Mouse (Mus musculus) stomach, embryonic 14.5 days (tissue): ENCODE results near the gene Mrpl10. TPM values are rescaled to one million over a fixed set of nuclear protein-coding genes. Genes with fewer than 3 reads are reported as not detected.

Experiments
- ATAC-seq: fragments of 200-750 bp; cut with Nextera tagmentation; 2 replicates; pipeline ENCODE4 v1.8.0; 2017; ENCODE audit warnings: low read depth, moderate TSS enrichment; ENCODE audit not compliant: insufficient number of reproducible peaks, insufficient read depth, low FRiP score
- H3K27ac ChIP-seq: fragments of 300-500 bp; sonication (generic); 2 replicates; pipeline ENCODE4 v1.5.1; 2014; ENCODE audit warnings: mild to moderate bottlenecking, low read length, moderate library complexity, mixed read lengths
- H3K27me3 ChIP-seq: fragments of 300-500 bp; sonication (generic); 2 replicates; pipeline ENCODE4 v1.6.1; 2014; ENCODE audit warnings: low read length, control low read depth, mixed read lengths; ENCODE audit not compliant: control insufficient read depth, insufficient read depth
- H3K36me3 ChIP-seq: fragments of 300-500 bp; sonication (generic); 2 replicates; pipeline ENCODE4 v1.6.1; 2014; ENCODE audit warnings: mild to moderate bottlenecking, control low read depth, low read length, moderate library complexity, mixed read lengths; ENCODE audit not compliant: control insufficient read depth, insufficient read depth
- H3K4me1 ChIP-seq: fragments of 300-500 bp; sonication (generic); 2 replicates; pipeline ENCODE4 v1.6.1; 2014; ENCODE audit warnings: low read length, control low read depth, mixed read lengths; ENCODE audit not compliant: control insufficient read depth, insufficient read depth
- H3K4me2 ChIP-seq: fragments of 300-500 bp; sonication (generic); replicated peaks from 2 replicates; pipeline ENCODE4 v1.6.1; 2014; ENCODE audit warnings: low read depth, low read length, control low read depth
- H3K4me3 ChIP-seq: fragments of 300-500 bp; sonication (generic); 2 replicates; pipeline ENCODE4 v1.5.1; 2014; ENCODE audit warnings: low read depth, low read length, control low read depth
- H3K9ac ChIP-seq: fragments of 300-500 bp; sonication (generic); replicated peaks from 2 replicates; pipeline ENCODE4 v1.6.1; 2014; ENCODE audit warnings: low read depth, mild to moderate bottlenecking, control low read depth, low read length, moderate library complexity, mixed read lengths
- H3K9me3 ChIP-seq: fragments of 300-500 bp; sonication (generic); 2 replicates; pipeline ENCODE4 v1.6.1; 2016; ENCODE audit warnings: low read depth, low read length, control low read depth; ENCODE audit not compliant: control insufficient read depth
- WGBS: fragments of 180-500 bp; shearing (Covaris S2); extraction: QIAGEN DNeasy Blood & Tissue Kit; methylation state at CpG from one replicate; pipeline ENCODE4 v1.1.7; 2014; 5-methylcytosine and 5-hydroxymethylcytosine counted together
- polyA plus RNA-seq: library from polyadenylated mRNA; unstranded; fragments of >200 nt; fragmentation: Nextera tagmentation; extraction: Ambion mirVana; gene quantifications from 2 replicates; pipeline ENCODE4 v1.2.1, GENCODE M21; 2014

Gene Mrpl10
- polyA plus RNA-seq, 1 experiment from 2014 or later = 89.2 TPM

DNA sequence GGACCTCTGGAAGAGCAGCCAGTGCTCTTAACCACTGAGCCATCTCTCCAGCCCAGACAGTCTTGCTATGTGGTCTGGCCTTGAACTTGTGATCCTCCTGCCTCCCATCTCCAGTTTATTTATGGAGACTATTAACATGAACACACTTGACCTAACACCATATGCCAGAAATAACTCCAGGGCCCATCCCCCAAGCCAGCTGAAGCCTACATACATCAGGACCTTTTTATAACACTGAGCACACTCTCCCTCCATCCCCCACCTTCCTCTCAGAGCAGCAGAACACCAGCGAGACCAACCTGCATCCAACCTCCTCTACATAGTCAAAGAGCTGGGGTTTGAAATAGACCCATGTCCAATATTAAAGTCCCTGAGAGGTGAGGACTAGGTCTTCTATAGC, 29.8 kb downstream of the Mrpl10 start:
- no peak overlapping the region for H3K4me2 ChIP-seq
- no peaks in the 10 kb centered on the region for H3K9me3 ChIP-seq
- no peak overlapping the region for H3K27ac ChIP-seq
- H3K27me3 ChIP-seq = no peaks in the 10 kb centered on the region
- ATAC-seq = no peak
- no peak overlapping the region for H3K4me3 ChIP-seq
- no peaks in the 10 kb centered on the region; the same call in 1 of the 2 replicates for H3K36me3 ChIP-seq
- H3K4me1 ChIP-seq = no peaks in the 10 kb centered on the region
- WGBS = 50% methylated on average over 1 of the region's 1 CpGs
- H3K9ac ChIP-seq = no peak overlapping the region

DNA sequence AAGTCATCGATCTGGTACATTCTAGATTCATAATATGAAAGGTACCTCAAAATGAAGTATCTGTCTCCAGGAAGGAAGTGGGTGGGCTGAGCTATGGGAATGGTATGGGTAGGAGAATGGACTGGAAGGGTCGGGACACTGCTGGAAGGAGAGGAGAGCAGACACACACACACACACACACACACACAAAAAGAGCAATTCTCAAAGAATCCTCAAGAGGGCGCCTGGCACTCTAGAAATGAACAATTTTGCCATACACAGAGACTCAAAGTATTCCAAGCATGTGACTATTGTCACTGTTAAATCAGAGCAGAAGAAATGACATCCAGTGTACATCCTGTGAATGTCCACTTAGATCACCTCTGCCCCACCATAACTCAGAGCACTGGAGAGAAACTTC, 31.2 kb downstream of the Mrpl10 start:
- no peak for ATAC-seq
- WGBS = 26% methylated on average over 3 of the region's 3 CpGs
- no peaks in the 10 kb centered on the region for H3K9me3 ChIP-seq

DNA sequence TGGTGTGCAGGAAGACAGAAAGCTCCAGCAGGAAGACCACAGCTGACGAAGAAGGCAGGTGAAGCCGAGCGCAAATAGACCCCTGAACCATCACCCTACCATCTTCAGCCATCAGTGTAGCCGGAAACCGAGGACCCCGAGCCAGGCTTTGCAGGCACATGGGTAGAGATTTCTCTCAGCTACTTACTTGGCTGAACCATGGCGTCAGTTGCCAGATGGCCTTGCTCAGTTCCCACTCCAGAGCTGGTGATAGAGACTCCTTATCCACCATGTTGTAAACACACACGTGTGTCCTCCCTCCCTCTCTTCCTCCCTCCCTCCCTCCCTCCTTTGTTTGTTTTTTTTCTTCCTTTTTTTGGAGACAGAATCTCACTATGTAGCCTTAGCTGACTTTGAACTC, 32.9 kb downstream of the Mrpl10 start:
- Histone ChIP-seq H3K27me3 (no peaks in the 10 kb centered on the region), H3K4me3 (no peak overlapping the region), H3K27ac (no peak overlapping the region), H3K36me3 (no peaks in the 10 kb centered on the region), H3K4me2 (no peak overlapping the region), H3K9ac (no peak overlapping the region), H3K9me3 (no peaks in the 10 kb centered on the region), H3K4me1 (no peaks in the 10 kb centered on the region)
- no peak for ATAC-seq
- WGBS = 66% methylated on average over 8 of the region's 8 CpGs

More for the DNA sequence above, 31.2 kb downstream of the Mrpl10 start:
- Histone ChIP-seq H3K4me2 (no peak overlapping the region), H3K27ac (no peak overlapping the region), H3K4me1 (no peaks in the 10 kb centered on the region), H3K27me3 (no peaks in the 10 kb centered on the region), H3K36me3 (no peaks in the 10 kb centered on the region; the same call in 1 of the 2 replicates), H3K9ac (no peak overlapping the region), H3K4me3 (no peak overlapping the region)

DNA sequence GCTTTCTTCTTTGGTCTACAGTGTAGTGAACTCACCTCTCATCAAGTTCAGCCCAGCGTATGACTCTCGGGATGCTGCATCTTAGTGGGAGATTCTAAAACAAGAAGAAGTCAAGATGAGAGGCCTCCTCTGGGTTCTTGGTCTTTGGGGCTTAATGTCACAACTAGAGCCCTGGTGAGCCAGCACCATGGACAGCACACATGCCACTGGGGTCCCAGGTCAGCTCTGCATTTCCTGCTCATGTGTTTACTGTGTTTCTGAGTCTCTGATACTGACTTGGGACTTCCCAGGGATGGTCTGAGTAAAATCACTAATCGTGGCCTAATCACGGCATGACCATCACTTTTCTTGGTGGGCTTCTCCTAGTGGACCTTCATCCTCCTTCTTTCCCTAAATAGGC, 37.4 kb downstream of the Mrpl10 start:
- WGBS = 44% methylated on average over 4 of the region's 4 CpGs
- no peak overlapping the region for H3K4me2 ChIP-seq
- no peaks in the 10 kb centered on the region for H3K4me1 ChIP-seq
- H3K27ac ChIP-seq = no peak overlapping the region
- H3K4me3 ChIP-seq = no peak overlapping the region
- no peaks in the 10 kb centered on the region for H3K36me3 ChIP-seq
- ATAC-seq = no peak
- H3K9me3 ChIP-seq = no peaks in the 10 kb centered on the region
- no peak overlapping the region for H3K9ac ChIP-seq
- no peaks in the 10 kb centered on the region for H3K27me3 ChIP-seq

DNA sequence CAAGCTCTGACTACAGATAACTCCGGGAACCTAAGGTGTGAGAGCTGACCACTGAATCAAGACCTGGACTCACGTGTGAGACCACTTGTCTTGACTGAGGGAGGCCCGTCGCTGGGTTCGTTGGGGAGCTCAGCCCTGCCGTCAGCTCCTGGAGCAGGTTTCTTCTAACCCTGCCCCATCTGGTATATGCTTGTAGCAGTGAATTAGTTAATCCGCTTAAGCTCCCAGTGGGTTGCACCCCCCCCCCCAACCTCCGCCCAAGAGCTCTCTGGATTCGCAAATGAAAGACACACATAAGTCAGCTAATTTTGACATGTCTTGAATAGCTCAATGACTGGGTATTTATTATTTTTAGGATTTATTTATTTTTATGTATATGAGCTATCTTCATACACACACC, 38.9 kb downstream of the Mrpl10 start:
- H3K4me3 ChIP-seq = no peak overlapping the region
- no peaks in the 10 kb centered on the region for H3K36me3 ChIP-seq
- H3K27me3 ChIP-seq = no peaks in the 10 kb centered on the region
- H3K9ac ChIP-seq = no peak overlapping the region
- WGBS = 33% methylated on average over 9 of the region's 9 CpGs
- H3K27ac ChIP-seq = no peak overlapping the region
- ATAC-seq = no peak
- no peaks in the 10 kb centered on the region for H3K9me3 ChIP-seq
- H3K4me2 ChIP-seq = no peak overlapping the region
- no peaks in the 10 kb centered on the region for H3K4me1 ChIP-seq

DNA sequence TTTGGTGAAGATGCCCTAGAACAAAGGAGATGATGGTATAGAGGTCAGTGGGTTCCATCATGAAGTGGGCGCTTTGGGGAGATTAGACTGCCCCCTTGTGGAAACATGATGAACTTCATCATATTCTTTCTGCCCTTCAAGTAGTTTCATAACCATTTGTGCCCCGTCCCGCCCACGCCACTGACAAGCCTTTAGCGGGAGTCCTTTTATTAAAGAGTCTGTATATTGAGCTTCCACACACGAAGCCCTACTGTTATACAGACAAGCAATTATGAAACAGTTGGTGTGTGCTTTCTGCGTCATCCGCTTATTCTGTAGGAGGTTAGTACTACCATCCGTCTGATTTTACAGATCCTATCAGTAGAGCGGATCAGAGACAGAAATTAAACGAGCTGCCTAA, 41.6 kb downstream of the Mrpl10 start:
- Histone ChIP-seq H3K27me3 (no peaks in the 10 kb centered on the region), H3K27ac (no peak overlapping the region), H3K36me3 (no peaks in the 10 kb centered on the region), H3K4me1 (no peaks in the 10 kb centered on the region), H3K9ac (no peak overlapping the region), H3K4me3 (no peak overlapping the region), H3K4me2 (no peak overlapping the region), H3K9me3 (no peaks in the 10 kb centered on the region)
- WGBS = 37% methylated on average over 11 of the region's 11 CpGs
- no peak for ATAC-seq

DNA sequence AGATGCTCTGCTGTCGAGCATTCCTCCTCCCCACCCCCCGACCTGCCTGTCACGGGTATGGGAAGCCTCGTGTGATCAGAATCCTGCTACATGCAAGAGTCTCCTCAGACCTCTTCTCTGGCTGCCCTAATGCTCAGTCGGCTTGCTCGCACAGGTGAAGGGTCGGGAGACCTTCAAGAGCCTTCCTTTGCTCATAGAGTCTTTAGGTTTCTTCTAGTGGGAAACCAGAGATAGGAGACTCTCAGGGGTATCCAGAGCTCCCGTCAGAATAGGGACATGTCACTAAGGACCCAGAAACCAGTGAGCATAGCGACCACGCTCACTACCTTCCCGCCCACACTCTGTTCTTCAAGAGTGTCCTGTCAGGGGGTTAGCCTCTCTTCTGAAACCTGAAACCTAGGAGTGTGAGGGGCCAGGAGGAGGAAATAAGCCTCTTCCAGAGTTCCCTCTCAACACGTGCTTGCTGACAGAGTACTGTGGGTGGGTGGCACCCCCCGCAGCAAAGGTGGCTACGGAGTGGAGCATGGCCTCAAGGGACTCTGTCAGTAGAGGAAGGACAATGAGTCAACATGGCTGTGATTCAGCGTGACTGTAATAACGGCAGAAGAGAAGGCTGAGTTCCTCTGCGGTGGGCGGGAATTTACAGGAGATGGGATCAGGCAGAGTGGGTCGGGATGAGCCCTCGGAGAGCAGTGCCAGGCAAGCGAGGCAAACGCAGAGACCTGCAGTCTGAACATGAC, 42.2 kb downstream of the Mrpl10 start:
- no peaks in the 10 kb centered on the region for H3K4me1 ChIP-seq
- ATAC-seq = no peak
- H3K27ac ChIP-seq = no peak overlapping the region
- H3K4me3 ChIP-seq = no peak overlapping the region
- 20% methylated on average over 22 of the region's 22 CpGs for WGBS
- H3K4me2 ChIP-seq = peak overlapping the region; percentile 8; the same call in 1 of the 2 replicates
- H3K36me3 ChIP-seq = no peaks in the 10 kb centered on the region
- no peaks in the 10 kb centered on the region for H3K27me3 ChIP-seq
- H3K9me3 ChIP-seq = no peaks in the 10 kb centered on the region
- H3K9ac ChIP-seq = no peak overlapping the region

DNA sequence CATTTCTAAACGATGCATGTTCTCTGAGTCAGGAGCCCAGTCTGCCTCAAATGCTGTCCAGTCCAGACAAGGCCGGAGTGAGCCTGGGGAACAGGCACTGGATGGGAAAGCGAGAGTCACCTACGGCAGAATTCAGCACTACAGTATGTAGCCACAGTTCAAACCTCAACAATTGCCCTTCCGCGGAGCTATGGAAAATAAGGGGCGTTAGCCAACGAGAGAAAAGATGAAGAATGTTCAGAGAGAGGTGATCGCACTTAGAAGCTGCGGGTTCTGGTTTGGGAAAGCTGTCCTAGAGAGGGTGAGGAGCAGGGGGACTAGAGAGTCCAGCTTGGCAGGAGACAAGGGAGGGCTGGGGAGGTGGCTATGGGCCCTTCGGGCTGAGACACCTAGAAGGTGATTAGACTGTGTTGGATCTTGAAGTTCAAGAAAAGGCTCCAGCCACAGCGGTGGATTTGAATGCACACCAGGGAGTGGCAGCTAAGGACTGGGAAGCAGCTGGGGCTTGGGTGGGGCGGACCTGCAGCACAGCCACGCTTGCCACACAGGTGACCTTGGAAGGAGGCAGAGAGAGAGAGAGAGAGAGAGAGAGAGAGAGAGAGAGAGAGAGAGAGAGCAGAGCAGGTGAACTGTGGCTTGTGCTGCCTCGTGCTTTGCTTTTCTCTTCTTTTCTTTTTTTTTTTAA, 43.6 kb downstream of the Mrpl10 start:
- no peak overlapping the region for H3K4me2 ChIP-seq
- WGBS = 81% methylated on average over 15 of the region's 15 CpGs
- no peaks in the 10 kb centered on the region for H3K9me3 ChIP-seq
- no peaks in the 10 kb centered on the region for H3K36me3 ChIP-seq
- no peak overlapping the region for H3K27ac ChIP-seq
- no peaks in the 10 kb centered on the region for H3K27me3 ChIP-seq
- no peak for ATAC-seq
- no peaks in the 10 kb centered on the region for H3K4me1 ChIP-seq
- no peak overlapping the region for H3K9ac ChIP-seq
- H3K4me3 ChIP-seq = no peak overlapping the region
